Mouse (Mus musculus) lung, postnatal 10 days (tissue): Measurements from ENCODE around the gene Stom.

Source experiments
- DNase-seq: peaks from one replicate; pipeline ENCODE4 v3.0.0; 2021

Gene Stom

DNA sequence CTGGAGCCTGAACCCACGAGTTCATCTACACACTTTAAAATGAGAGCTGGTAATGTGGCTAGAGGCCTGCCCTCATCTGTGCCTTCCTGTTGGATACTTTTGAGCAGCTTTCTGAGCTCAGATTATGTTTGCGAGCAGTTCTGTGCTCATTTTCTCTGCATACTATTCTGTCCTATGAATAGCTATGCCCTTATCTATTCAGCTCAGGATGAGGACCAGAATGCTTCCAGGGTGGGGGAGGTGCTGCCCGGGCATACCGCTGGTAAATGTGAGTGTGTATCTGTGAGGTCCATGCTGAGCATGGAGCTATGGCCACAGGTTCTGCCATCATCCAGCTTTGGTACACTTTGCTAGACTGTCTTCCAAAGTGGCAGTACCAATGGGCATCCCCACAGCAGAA is 19.2 kb downstream of the Stom start:
- no peak for DNase-seq

DNA sequence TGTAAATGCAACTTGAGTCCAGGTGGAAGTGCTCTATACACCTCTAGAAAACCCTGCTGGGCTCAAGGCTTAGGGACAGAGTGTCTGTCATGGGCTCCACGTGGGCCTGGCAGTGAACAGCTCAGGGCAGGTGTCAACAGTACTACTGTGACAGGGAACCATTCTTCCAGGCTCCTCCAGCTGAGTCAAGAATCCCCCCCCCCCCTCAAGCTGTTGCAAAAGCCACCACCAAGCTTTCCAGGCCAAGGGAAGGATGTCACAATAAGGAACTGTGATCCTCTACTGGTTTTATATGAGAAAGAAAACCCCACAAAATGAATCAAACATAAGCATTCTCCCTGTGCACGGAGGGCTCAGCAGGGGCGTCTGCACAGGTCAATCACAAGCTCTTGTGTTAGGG is 22.5 kb downstream of the Stom start:
- DNase-seq = no peak

DNA sequence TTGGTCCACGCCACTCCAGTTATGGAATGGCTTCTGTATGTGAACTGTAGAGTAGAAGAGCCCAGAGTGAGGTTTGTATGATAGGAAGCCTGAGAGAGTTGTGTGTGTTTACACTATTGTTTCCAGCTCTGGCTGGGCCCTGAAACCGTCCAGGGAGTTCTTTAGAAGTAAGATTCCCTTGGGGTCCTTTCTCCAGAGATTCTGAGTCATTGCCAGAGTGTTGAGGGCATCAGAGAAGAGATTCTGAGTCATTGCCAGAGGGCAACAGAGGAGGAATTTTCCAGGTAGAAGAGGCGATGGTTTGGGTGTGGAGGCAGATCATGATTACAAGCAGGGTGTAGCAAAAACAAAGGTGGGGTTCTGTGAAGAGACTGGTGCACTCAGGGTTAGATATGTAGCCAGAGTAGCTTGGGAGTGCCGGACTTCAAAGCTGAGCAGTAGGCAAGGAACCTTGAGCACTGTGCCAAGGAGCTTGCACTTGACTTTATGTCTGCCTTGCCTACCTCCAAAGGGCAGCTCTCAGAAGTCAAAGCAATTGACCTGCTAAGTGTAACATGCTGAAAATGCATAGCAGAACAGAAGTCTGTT is 26.8 kb downstream of the Stom start:
- no peak for DNase-seq

DNA sequence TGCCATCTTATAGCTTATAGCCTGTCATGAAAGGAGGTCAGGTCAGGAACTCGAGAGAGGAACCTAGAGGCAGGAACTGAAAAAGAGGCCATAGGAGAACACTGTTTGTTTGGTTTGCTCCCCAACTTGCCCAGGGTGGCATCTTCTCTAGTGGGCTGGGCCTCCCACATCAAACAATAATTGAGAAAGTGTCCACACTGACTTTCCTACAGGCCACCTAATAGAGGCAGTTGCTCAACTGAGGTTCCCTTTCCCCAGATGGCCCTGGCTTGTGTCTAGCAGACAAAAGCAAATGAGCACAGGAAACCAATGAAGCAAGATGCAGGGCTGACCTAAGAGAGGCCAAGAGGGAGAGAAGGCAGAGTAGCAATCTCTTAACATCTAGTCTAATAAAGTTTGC is 28.6 kb downstream of the Stom start:
- no peak for DNase-seq

DNA sequence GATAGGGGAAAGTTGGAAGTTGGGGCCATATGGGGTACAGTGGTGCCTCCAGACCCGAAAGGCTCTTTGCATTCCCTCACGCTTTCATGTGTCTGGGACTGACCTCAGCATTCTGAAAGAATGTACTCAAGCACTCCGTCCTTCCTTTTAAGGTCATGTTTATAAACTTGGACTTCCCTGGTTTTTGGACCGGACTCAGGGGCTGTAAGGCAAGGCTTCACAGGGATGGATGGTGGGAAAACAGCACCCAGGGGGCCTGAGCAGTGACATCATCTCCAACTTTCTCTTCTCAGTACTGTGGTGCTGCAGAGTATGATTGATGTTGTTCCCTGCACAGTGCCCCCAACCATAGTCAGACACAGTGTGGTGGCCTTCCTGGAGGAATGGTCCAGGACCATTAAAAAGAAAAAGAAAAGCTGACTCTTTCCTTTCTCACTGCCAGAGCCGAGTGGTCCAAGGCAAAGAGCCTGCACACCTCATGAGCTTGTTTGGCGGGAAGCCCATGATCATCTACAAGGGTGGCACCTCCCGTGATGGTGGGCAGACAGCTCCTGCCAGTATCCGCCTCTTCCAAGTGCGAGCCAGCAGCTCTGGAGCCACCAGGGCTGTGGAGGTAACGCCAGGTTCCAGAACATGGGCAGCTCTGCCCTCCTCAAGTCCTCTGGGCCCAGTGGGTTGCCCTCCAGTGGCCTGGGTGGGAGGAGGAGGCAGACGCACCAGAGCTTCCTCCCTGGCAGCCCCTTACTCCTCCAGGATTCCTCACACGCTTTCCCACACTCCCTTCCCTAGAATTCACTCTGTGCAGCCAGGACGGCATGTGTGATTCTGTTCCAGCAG is 34.5 kb downstream of the Stom start:
- peak; percentile 77 for DNase-seq

DNA sequence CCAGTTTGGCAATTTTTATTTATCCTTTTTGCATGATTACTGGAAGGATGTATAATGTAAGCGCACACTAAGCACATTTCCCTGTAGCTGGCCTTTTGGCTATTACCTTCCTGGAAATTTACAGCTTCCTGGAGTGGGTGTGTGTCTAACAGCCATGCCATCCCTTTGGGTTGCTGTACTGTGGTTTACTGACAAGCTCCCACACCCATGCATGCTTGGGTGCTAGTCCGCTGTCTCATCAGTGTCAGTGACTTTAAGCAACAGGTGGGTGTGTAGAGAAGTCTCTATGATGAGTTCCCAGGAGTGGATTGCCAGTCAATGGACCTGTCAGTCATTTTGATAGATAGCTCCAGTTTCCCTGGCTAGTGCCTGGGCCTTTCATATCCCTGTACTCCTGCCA is 37.3 kb downstream of the Stom start:
- no peak for DNase-seq

DNA sequence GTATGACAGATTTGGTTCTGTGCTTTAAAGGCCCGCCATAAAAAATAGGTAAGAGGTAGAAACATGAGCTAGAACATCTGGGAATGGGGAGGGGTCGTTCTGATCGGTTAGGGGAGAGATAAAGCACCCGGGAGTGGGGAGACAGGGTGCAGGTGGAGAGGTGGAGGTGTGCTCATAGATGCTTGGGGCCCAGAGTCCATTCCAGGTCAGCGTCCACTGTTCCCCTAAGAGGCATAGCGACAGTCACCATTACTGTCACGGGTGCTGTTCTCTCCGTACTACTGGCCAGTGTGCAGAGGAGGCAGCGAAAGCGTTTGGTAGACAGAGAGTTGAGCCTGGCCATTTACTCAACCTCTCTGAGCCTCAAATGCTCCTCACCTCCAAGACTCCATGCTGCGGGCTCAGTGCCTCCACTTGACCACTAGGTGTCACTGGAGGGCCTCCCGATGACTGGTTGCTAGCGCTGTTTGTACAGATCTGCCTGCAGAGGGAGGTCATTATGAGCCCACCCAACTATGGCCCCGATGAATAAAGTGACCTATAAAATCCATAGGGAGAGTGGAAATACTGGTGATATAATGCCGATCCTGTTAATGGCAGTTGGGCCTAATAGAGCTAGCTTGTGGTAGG is 39.0 kb downstream of the Stom start:
- peak; percentile 91 for DNase-seq

DNA sequence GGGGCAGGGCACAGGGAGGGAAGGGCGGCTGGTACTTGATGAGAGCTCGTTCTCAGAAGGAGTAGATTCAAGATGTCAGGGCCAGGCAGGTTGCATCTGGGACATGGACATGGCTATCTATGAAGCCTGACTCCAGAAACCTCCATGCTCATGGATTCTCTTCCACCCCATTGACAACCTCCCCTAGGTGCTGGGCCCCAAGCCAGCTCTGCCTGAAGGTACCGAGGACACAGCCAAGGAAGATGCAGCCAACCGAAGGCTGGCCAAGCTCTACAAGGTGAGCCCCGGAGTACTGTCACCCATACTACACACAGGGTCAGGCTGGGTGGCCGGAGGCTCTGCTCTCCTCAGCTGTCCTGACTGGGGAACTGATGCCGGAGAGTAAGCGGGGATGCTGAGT is 43.5 kb downstream of the Stom start:
- no peak for DNase-seq

DNA sequence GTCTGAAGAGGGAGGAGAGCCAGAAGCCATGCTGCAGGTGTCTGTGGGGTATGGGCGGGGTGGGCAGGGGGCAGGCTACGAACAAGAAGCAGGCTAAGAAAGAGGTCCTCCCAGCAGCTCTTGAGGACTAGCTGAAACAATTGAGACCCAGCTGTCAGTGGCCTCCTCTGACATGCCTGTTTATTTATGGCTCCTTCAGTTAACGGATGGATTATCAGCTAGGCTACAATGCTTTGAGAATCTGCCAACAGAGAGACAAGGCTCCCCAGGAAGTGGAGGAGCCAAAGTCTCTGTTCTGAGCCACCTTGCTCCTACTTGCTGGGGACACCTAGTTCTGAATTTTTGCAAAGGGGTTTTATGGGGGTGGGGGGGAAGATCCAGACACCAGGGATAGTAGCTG is 44.1 kb downstream of the Stom start:
- DNase-seq = no peak

DNA sequence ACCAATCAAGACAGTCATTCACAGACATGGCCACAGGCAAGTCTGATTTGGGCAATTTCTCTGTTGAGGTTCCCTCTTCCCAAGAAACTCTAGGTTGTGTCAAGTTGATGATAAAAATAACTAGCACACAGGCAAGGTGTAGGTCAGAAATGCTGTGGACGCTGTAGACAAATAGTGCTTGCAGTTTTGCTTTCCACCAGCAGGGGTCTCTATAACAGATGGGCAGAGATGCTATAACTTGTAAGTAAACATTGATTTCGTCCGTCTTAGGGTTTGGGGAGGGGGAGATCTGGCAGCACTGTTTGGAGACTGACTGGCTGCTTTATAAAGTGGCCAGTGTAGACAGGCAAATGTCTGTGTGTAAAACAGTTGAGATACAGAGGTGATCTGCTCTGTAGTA is 44.9 kb downstream of the Stom start:
- peak; percentile 74 for DNase-seq

DNA sequence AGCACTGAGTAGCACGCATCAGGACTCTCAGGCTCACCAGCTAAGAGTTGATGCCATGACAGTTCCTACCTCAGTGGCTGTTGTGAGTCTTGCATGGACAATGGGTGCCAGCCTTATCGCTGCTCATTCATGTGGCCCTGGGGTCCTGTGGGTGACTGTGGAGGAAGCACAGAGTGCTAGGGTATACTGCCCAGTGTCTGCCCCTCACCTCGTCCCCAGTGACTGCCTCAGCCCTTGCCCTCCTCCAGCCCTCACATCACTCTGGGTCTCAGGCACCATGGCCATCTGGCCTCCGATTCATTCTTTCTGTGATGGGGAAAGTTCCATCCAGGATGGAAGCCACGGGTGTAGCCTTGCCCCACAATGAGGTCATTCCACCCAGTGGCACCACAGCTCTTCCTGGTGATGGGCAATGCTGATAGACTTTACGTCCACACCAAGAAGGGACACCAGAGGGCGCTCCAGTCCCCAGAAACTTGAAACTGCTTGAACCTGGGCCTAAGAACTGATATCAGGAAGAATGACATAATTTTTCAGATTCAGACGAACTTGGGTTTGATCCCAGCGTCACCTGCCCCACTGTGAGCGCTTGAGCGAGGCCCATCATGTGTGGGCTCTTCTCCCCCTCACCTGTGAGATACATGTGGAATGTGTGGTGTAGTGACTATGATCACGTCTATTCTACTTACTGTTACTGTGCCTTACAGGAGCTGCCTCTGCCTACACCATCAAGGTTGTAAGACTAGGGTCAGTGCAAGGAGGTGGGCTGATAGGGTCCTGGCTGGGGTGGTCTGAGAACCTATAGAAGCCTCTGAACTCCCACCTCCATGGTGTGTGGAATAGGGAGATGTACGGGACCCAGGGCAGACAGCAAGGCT is 47.8 kb downstream of the Stom start:
- peak; percentile 91 for DNase-seq

DNA sequence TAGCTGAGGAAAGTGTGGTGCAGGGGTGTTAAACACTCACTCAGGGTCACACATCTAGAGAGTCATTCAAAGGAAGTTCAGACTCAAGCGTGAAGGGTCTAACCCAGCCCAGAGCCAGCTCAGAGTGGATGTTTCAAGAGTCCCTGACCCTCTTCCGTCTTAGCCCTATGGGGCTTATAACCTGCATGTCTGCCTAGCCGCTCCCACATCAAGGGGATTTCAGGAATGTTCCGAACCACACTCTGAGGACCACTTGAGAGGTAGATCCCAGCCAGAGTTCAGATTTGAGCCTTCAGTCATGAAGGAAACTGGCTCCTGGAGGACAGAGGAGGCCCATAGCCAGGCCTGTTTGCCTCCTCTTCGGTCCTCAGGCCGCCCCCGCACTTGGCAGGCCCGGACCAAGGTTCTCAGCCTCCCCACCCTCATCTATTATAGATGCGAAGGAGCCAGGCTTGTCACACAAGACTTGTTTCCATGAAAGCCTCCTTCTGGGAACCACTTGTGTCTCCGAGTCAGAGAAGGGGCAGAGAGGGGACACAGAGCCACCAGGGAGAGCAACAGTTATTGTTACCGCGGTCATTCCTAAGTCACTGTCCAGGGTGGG is 49.7 kb downstream of the Stom start:
- DNase-seq = peak; percentile 75

DNA sequence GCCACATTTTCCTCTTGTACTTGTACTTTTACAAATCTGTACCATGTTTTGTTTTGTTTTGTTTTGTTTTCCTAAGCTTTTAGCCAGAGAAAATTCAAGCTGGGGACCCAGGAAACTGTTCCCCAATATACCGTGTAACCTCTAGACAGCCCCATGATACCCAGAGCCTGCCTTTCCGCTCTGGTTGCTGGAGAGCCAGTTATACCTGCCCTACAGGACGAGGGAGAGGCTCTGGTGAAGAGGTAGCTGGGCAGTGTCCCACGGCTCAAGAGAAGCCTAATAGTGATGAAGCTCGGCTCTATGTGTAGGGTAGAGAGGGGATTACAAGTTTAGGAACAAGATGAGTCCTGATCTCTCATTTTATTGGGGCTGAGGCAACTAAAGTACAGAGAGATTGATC is 51.6 kb downstream of the Stom start:
- no peak for DNase-seq

DNA sequence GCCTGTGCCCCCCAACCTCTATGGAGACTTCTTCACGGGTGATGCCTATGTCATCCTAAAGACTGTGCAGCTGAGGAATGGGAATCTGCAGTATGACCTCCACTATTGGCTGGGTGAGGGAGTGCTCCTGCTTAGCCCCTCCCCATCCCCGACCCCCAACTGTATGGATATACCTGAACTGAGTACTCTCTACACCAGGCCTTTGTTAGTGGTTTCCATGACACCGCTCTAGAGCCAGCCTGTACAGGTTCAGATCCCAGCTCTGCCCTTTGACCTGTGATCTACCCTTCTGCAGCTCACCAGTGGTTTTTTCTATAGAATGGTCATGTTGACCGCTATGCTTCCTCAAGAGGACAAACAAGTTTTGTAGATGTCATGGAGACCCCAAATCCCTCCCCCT is 52.8 kb downstream of the Stom start:
- no peak for DNase-seq

DNA sequence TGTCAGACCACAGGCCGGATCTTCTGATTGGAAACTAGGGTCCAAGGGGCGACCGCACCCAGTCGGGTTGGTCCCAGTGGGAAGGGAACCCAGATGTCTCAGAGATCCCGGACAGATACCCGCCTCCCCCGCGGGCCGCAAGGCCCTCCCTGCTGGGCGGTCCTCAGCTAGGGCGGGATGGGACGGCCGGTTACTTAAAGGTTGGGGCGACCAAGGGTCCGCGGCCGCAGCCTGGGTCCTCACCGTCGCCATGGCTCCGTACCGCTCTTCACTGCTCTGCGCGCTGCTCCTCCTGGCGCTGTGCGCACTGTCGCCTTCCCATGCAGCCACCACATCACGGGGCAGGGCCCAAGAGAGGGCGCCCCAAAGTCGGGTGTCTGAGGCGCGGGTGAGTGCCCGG is 54.6 kb downstream of the Stom start:
- DNase-seq = peak; percentile 75

DNA sequence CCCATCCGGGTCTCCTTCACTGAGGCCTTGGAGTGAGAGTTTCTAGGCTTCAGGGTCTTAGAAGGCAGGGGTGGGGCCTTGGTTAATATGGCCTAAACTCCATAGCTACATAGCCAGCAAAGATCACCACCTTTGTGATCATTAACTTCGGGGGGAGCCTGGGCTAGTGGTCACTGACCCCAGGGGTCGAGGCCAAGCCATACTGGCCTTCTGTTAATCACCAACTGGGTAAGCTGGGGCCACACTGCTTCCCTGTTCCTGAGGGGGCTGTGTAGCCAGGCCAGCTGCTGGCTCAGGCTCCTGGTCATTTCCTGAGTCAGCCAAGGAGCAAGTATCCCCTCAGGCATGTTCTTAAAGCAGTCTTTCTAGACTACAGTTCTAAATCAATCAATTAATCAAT is 56.8 kb downstream of the Stom start:
- no peak for DNase-seq

DNA sequence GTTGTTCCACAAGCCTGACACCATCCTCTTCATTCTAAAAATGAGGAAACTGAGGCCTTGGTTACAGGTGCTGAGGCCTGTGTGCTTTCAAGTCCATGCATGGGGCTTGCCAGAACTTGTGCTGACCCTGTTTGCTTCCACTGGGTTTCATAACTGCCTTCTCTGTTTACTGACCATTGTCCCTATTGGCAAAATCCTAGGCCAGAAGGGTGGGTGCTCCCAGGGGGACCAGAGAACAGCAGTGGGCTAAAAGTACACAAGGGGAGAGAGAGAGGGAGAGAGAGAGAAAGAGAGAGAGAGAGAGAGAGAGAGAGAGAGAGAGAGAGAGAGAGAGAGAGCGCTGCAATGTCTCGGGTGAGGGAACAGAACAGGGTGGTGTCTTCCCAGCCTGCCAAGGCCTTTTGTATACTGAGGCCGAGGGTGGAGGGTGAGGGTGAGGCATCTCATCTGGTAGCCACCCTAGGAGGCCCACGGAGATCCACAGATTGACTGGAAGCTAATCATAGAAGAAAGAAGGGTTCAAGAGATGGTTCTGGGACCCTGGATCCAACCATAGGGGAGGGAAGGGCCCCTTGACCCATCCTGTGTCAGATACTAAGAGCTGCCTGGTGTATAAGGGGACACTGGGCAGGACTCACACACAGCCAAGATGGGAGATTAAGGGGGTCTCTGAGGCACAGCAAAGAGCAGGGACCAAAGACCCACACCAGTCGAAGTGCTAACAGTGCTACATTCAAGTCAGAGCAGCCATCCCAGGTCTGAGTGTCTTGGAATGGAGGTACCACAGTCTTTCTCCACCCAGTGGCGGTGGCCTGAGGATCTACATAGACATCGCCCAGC is 58.2 kb downstream of the Stom start:
- DNase-seq = peak; percentile 64

DNA sequence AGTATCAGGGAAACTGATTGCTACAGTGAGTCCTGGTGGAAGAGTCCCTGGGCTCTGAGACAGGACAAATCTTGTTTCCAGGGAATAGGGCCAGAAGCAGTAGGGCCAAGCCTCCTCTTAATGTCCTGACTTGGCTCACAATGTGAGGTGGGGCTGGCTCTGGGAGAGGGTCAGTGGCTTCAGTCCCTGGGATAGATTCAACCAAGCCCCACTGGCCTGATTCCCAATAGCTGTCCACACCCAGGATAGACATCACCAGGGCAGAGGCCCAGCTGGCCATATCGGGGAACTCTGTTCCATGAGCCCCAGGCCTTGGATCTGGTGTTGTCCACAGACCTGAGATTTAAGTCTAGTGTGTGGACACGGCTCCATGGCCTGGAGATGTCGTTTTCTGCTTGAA is 59.1 kb downstream of the Stom start:
- peak; percentile 92 for DNase-seq

DNA sequence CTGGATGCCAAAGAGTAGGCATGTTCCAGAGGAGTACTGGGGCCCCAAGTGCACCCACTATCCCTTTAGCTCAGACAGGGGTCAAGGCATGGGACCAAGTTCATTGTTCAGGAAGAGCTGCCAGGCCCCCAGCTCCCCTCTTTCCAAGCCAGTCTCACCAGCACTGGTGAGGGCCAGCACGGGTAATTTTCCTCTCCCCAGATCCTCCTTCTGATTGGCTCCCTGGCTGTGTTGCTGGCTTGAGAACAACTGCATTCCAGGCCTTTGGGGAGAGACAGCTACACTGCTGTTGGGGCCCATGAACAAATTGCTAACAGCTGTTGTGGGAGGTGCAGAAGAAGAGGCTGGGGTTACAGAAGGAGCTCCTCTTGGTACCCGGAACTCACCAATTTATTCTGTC is 63.2 kb downstream of the Stom start:
- DNase-seq = peak; percentile 80

DNA sequence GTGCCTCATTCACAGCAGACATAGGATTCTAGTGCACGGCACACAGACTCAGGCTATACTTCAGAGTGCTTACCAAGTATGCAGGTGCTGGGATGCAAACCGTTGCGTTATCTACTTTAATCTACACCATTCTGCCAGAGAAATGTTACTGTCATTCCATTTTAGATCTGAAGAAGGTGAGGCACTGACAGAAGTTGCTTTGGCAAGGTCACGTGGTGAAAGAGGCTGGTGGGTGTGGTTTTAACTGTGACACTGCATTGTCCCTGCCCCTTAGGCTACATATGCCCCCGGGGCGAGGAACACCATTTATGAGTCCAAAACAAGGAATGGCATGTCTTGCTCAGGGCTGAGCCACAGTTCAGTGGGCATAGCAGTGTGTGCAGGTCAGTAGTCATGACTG is 63.9 kb downstream of the Stom start:
- DNase-seq = no peak

DNA sequence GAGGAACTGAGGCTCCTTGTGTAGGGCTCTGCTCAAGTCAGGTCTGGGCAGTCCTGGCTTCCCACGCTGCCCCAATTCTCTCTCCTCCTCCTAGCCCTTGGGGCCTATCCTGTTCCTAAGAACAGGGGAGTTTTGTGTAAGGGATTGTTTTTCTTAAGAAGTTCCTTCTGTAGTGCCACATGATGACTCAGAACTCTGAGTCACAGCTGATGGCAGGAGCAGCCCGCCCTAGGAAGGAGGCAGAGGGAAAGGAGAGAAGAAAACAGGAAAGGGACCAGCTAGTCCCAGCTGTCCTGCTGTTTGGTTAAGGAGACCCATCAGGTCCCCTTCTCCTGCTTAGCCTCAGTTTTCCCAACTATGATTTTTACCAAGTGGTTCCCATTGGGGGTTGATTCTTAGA is 65.0 kb downstream of the Stom start:
- DNase-seq = peak; percentile 74

DNA sequence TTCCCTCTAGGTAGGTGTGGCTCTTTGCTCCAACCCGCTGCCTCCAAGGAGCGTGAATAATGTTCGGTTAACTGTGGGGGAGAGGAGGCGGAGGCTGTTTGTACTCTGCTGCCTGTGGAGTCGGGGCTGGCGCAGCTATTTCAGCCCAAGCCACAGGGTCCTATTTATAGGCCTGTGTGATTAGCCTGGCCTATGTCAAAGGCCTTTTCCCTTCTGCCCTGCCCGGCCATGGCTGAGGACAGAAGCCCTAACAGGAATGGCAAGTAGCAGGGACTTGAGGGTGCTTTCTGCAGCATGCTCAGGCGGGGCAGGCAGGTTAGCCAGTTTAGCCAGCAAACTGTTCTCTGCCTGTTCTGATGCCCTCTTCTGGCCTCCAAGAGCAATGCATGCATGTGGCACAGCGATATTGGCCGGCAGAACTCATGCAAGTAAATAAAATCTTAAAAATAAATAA is 66.2 kb downstream of the Stom start:
- DNase-seq = peak; percentile 79
